Mouse (Mus musculus): ENCODE results near the gene Zfp84. TPM values are rescaled to one million over a fixed set of nuclear protein-coding genes. Genes with fewer than 3 reads are reported as not detected.

Gene Zfp84
- polyA plus RNA-seq, 1 experiment from 2014 or later, result 18.3 TPM

- no peaks in the 10 kb centered on the region for H3K27me3 ChIP-seq
- H3K4me1 ChIP-seq, result no peaks in the 10 kb centered on the region
- WGBS, result 96% methylated on average over 10 of the region's 10 CpGs
- H3K4me2 ChIP-seq, result no peak overlapping the region
- H3K27ac ChIP-seq, result no peak overlapping the region
- H3K4me3 ChIP-seq (replicated peaks), result no peak overlapping the region
- H3K9ac ChIP-seq, result no peak overlapping the region
- H3K9me3 ChIP-seq, result no peaks in the 10 kb centered on the region
- no peak for ATAC-seq (ENCODE audit: low FRiP score)
- H3K36me3 ChIP-seq (replicated peaks), result peaks cover 64% of the 10 kb centered on the region
These were observed 9.0 kb downstream of the Zfp84 start for GRCm38 (mm10) chr7:29777372-29777771.

GRCm38 (mm10) chr7:29783871-29784551 is 15.7 kb downstream of the Zfp84 start, which contains the start of gene Zfp30:
Zfp30 (plus strand) TSS chr7:29783998.
- Histone ChIP-seq H3K4me1 (peaks cover 16% of the 10 kb centered on the region), H3K4me2 (peak within 1 kb of the TSS; percentile 83), H3K9me3 (no peaks in the 10 kb centered on the region), H3K36me3 (replicated peaks) (peaks cover 30% of the 10 kb centered on the region), H3K4me3 (replicated peaks) (peak within 1 kb of the TSS; percentile 82), H3K9ac (peak within 1 kb of the TSS; percentile 90), H3K27me3 (no peaks in the 10 kb centered on the region), H3K27ac (peak within 1 kb of the TSS; percentile 91)
- WGBS, result under 1% methylated on average over 45 of the region's 45 CpGs
- peak; percentile 97 for ATAC-seq (ENCODE audit: low FRiP score)

- no peak for ATAC-seq (ENCODE audit: low FRiP score)
- 61% methylated on average over 8 of the region's 8 CpGs for WGBS
- H3K9ac ChIP-seq, result peak overlapping the region; percentile 56; the same call in 1 of the 2 replicates
These were observed 16.7 kb downstream of the Zfp84 start for GRCm38 (mm10) chr7:29785023-29785422.

GRCm38 (mm10) chr7:29785888-29786287 is 17.5 kb downstream of the Zfp84 start:
- no peaks in the 10 kb centered on the region for H3K27me3 ChIP-seq
- 86% methylated on average over 5 of the region's 5 CpGs for WGBS
- no peak for ATAC-seq (ENCODE audit: low FRiP score)
- peak overlapping the region; percentile 83 for H3K4me2 ChIP-seq
- H3K27ac ChIP-seq, result no peak overlapping the region
- peaks cover 16% of the 10 kb centered on the region for H3K4me1 ChIP-seq
- peak overlapping the region; percentile 82 for H3K4me3 ChIP-seq (replicated peaks)
- H3K9ac ChIP-seq, result peak overlapping the region; percentile 56
- H3K36me3 ChIP-seq (replicated peaks), result peaks cover 43% of the 10 kb centered on the region
- no peaks in the 10 kb centered on the region for H3K9me3 ChIP-seq

More at GRCm38 (mm10) chr7:29785023-29785422, 16.7 kb downstream of the Zfp84 start:
- no peak overlapping the region for H3K27ac ChIP-seq
- H3K27me3 ChIP-seq, result no peaks in the 10 kb centered on the region
- H3K4me2 ChIP-seq, result peak overlapping the region; percentile 83
- peaks cover 16% of the 10 kb centered on the region for H3K4me1 ChIP-seq
- peak overlapping the region; percentile 82 for H3K4me3 ChIP-seq (replicated peaks)
- H3K36me3 ChIP-seq (replicated peaks), result peaks cover 34% of the 10 kb centered on the region
- H3K9me3 ChIP-seq, result no peaks in the 10 kb centered on the region

GRCm38 (mm10) chr7:29792906-29793305 is 24.6 kb downstream of the Zfp84 start:
- H3K4me3 ChIP-seq (replicated peaks), result no peak overlapping the region
- no peak for ATAC-seq (ENCODE audit: low FRiP score)
- no peak overlapping the region for H3K9ac ChIP-seq
- 33% methylated on average over 27 of the region's 27 CpGs for WGBS
- H3K9me3 ChIP-seq, result peaks cover 7% of the 10 kb centered on the region; the same call in 1 of the 2 replicates
- peaks cover 66% of the 10 kb centered on the region for H3K36me3 ChIP-seq (replicated peaks)
- H3K27me3 ChIP-seq, result peaks cover 13% of the 10 kb centered on the region; the same call in 1 of the 2 replicates
- no peak overlapping the region for H3K27ac ChIP-seq
- no peak overlapping the region for H3K4me2 ChIP-seq
- H3K4me1 ChIP-seq, result no peaks in the 10 kb centered on the region

- ATAC-seq (ENCODE audit: low FRiP score), result no peak
- H3K4me2 ChIP-seq, result no peak overlapping the region
- no peak overlapping the region for H3K27ac ChIP-seq
- H3K36me3 ChIP-seq (replicated peaks), result no peaks in the 10 kb centered on the region
- no peaks in the 10 kb centered on the region for H3K27me3 ChIP-seq
- 0 out of 2 replicates have a peak, but pooled peaks cover 6% of the 10 kb centered on the region for H3K9me3 ChIP-seq
- 73% methylated on average over 5 of the region's 5 CpGs for WGBS
- H3K9ac ChIP-seq, result no peak overlapping the region
- H3K4me3 ChIP-seq (replicated peaks), result no peak overlapping the region
- H3K4me1 ChIP-seq, result no peaks in the 10 kb centered on the region
These were observed 38.7 kb downstream of the Zfp84 start for GRCm38 (mm10) chr7:29807046-29807445.

GRCm38 (mm10) chr7:29812244-29812643 is 43.9 kb downstream of the Zfp84 start:
- Histone ChIP-seq H3K27ac (no peak overlapping the region), H3K4me1 (peaks cover 20% of the 10 kb centered on the region), H3K9ac (no peak overlapping the region), H3K27me3 (no peaks in the 10 kb centered on the region), H3K4me3 (replicated peaks) (no peak overlapping the region), H3K4me2 (no peak overlapping the region), H3K36me3 (replicated peaks) (no peaks in the 10 kb centered on the region), H3K9me3 (0 out of 2 replicates have a peak, but pooled peaks cover 6% of the 10 kb centered on the region)
- ATAC-seq (ENCODE audit: low FRiP score), result no peak
- WGBS, result 89% methylated on average over 1 of the region's 1 CpGs

- H3K9ac ChIP-seq, result no peak overlapping the region
- H3K4me3 ChIP-seq (replicated peaks), result peak overlapping the region; percentile 70; the same call in 1 of the 2 replicates
- 89% methylated on average over 2 of the region's 2 CpGs for WGBS
- no peaks in the 10 kb centered on the region for H3K27me3 ChIP-seq
- ATAC-seq (ENCODE audit: low FRiP score), result no peak
- H3K9me3 ChIP-seq, result 0 out of 2 replicates have a peak, but pooled peaks cover 4% of the 10 kb centered on the region
- peak overlapping the region; percentile 70 for H3K4me2 ChIP-seq
- H3K36me3 ChIP-seq (replicated peaks), result no peaks in the 10 kb centered on the region
- H3K27ac ChIP-seq, result no peak overlapping the region
- H3K4me1 ChIP-seq, result peaks cover 36% of the 10 kb centered on the region
These were observed 46.0 kb downstream of the Zfp84 start for GRCm38 (mm10) chr7:29814381-29814780.

GRCm38 (mm10) chr7:29815061-29815784 is 46.9 kb downstream of the Zfp84 start:
- Histone ChIP-seq H3K9ac (peak overlapping the region; percentile 70), H3K36me3 (replicated peaks) (no peaks in the 10 kb centered on the region), H3K4me2 (peak overlapping the region; percentile 70), H3K4me1 (peaks cover 39% of the 10 kb centered on the region), H3K4me3 (replicated peaks) (peak overlapping the region; percentile 70), H3K27me3 (no peaks in the 10 kb centered on the region), H3K27ac (peak overlapping the region; percentile 59; the same call in 1 of the 2 replicates), H3K9me3 (no peaks in the 10 kb centered on the region)
- peak; percentile 45; the same call in 1 of the 2 replicates for ATAC-seq (ENCODE audit: low FRiP score)
- WGBS, result 2% methylated on average over 12 of the region's 12 CpGs

GRCm38 (mm10) chr7:29815910-29816429 is 47.6 kb downstream of the Zfp84 start, which contains the start of gene Zfp790:
Zfp790 (plus strand) TSS chr7:29816114.
- peak within 1 kb of the TSS; percentile 84 for H3K27ac ChIP-seq
- WGBS, result 0% methylated on average over 26 of the region's 26 CpGs
- peak; percentile 94 for ATAC-seq (ENCODE audit: low FRiP score)

GRCm38 (mm10) chr7:29818619-29819254 is 50.4 kb downstream of the Zfp84 start:
- WGBS, result 3% methylated on average over 12 of the region's 12 CpGs
- H3K4me3 ChIP-seq (replicated peaks), result peak overlapping the region; percentile 61
- no peaks in the 10 kb centered on the region for H3K27me3 ChIP-seq
- H3K36me3 ChIP-seq (replicated peaks), result peaks cover 22% of the 10 kb centered on the region
- H3K9me3 ChIP-seq, result no peaks in the 10 kb centered on the region
- peak; percentile 77 for ATAC-seq (ENCODE audit: low FRiP score)
- peak overlapping the region; percentile 67 for H3K9ac ChIP-seq
- peaks cover 39% of the 10 kb centered on the region for H3K4me1 ChIP-seq
- H3K4me2 ChIP-seq, result peak overlapping the region; percentile 61
- peak overlapping the region; percentile 50; the same call in 1 of the 2 replicates for H3K27ac ChIP-seq

More at GRCm38 (mm10) chr7:29815910-29816429, 47.6 kb downstream of the Zfp84 start, which contains the start of gene Zfp790:
- Histone ChIP-seq H3K4me3 (replicated peaks) (peak within 1 kb of the TSS; percentile 70), H3K36me3 (replicated peaks) (peaks cover 1% of the 10 kb centered on the region; the same call in 1 of the 2 replicates), H3K9me3 (no peaks in the 10 kb centered on the region), H3K4me1 (peaks cover 39% of the 10 kb centered on the region), H3K4me2 (peak within 1 kb of the TSS; percentile 70), H3K9ac (peak within 1 kb of the TSS; percentile 70), H3K27me3 (no peaks in the 10 kb centered on the region)
